Mouse (Mus musculus): ENCODE results near the gene Txlng. TPM values are rescaled to one million over a fixed set of nuclear protein-coding genes. Genes with fewer than 3 reads are reported as not detected.

Gene Txlng
- polyA plus RNA-seq, 1 experiment, result 1.8 TPM

GRCm38 (mm10) chrX:162761716-162762395 is 67.4 kb downstream of the Txlng start:
- H3K79me2 ChIP-seq (ENCODE audit: control insufficient read depth, insufficient read depth), result peaks cover 60% of the 10 kb centered on the region
- H3K27me3 ChIP-seq (ENCODE audit: control insufficient read depth, insufficient read depth, insufficient read length), result no peaks in the 10 kb centered on the region
- peak overlapping the region; percentile 51 for H3K4me3 ChIP-seq
- H3K36me3 ChIP-seq (ENCODE audit: control insufficient read depth, insufficient read depth), result no peaks in the 10 kb centered on the region
- H3ac ChIP-seq (ENCODE audit: control insufficient read depth, insufficient read length), result peak overlapping the region; percentile 86
- peak overlapping the region; percentile 65 for H3K4me2 ChIP-seq (ENCODE audit: low read depth)
- no peak for TF ChIP-seq SRF (IDR thresholded peaks at IDR 0.05; ENCODE audit: control insufficient read depth, insufficient read length, low read depth)

GRCm38 (mm10) chrX:162760958-162761515 is 68.2 kb downstream of the Txlng start:
- Histone ChIP-seq H3ac (ENCODE audit: control insufficient read depth, insufficient read length) (peak overlapping the region; percentile 86), H3K4me2 (ENCODE audit: low read depth) (peak overlapping the region; percentile 65), H3K79me2 (ENCODE audit: control insufficient read depth, insufficient read depth) (peaks cover 52% of the 10 kb centered on the region), H3K4me3 (peak overlapping the region; percentile 51), H3K27me3 (ENCODE audit: control insufficient read depth, insufficient read depth, insufficient read length) (no peaks in the 10 kb centered on the region), H3K36me3 (ENCODE audit: control insufficient read depth, insufficient read depth) (no peaks in the 10 kb centered on the region)
- TF ChIP-seq TCF12 (IDR thresholded peaks at IDR 0.05; ENCODE audit: insufficient read depth, poor library complexity, severe bottlenecking) (no peak), MYOD1 (IDR thresholded peaks at IDR 0.05; ENCODE audit: control insufficient read depth in 1 of 3, insufficient read length in 2 of 3, low read depth in 2 of 3) (no peak), REST (IDR thresholded peaks at IDR 0.05; ENCODE audit: insufficient read depth, insufficient read length) (no peak), CEBPB (IDR thresholded peaks at IDR 0.05; ENCODE audit: insufficient read depth, poor library complexity, severe bottlenecking) (no peak), USF1 (IDR thresholded peaks at IDR 0.05; ENCODE audit: low read depth) (no peak), MYOG (IDR thresholded peaks at IDR 0.05; ENCODE audit: control insufficient read depth in 1 of 3, insufficient read depth in 1 of 3, insufficient read length in 2 of 3, low read depth in 2 of 3) (no peak), POLR2AphosphoS2 (IDR thresholded peaks at IDR 0.05; ENCODE audit: insufficient read length, low read depth) (no peak), E2F4 (IDR thresholded peaks at IDR 0.05; ENCODE audit: insufficient read depth) (no peak), SRF (IDR thresholded peaks at IDR 0.05; ENCODE audit: control insufficient read depth, insufficient read length, low read depth) (no peak), POLR2A (IDR thresholded peaks at IDR 0.05; ENCODE audit: insufficient read length, low read depth) (no peak), TCF3 (IDR thresholded peaks at IDR 0.05; ENCODE audit: insufficient read length, low read depth) (no peak), MAX (IDR thresholded peaks at IDR 0.05; ENCODE audit: low read depth) (no peak)

- TF ChIP-seq TCF12 (IDR thresholded peaks at IDR 0.05; ENCODE audit: insufficient read depth, poor library complexity, severe bottlenecking) (no peak), USF1 (IDR thresholded peaks at IDR 0.05; ENCODE audit: low read depth) (no peak), MYOG (IDR thresholded peaks at IDR 0.05; ENCODE audit: control insufficient read depth in 1 of 3, insufficient read depth in 1 of 3, insufficient read length in 2 of 3, low read depth in 2 of 3) (no peak), REST (IDR thresholded peaks at IDR 0.05; ENCODE audit: insufficient read depth, insufficient read length) (no peak), MAX (IDR thresholded peaks at IDR 0.05; ENCODE audit: low read depth) (no peak), TCF3 (IDR thresholded peaks at IDR 0.05; ENCODE audit: insufficient read length, low read depth) (no peak), E2F4 (IDR thresholded peaks at IDR 0.05; ENCODE audit: insufficient read depth) (no peak), POLR2A (IDR thresholded peaks at IDR 0.05; ENCODE audit: insufficient read length, low read depth) (peak; percentile 60), MYOD1 (IDR thresholded peaks at IDR 0.05; ENCODE audit: control insufficient read depth in 1 of 3, insufficient read length in 2 of 3, low read depth in 2 of 3) (peak in 1 of 3 experiments; percentile 30), CEBPB (IDR thresholded peaks at IDR 0.05; ENCODE audit: insufficient read depth, poor library complexity, severe bottlenecking) (no peak), SRF (IDR thresholded peaks at IDR 0.05; ENCODE audit: control insufficient read depth, insufficient read length, low read depth) (peak; percentile 27), POLR2AphosphoS2 (IDR thresholded peaks at IDR 0.05; ENCODE audit: insufficient read length, low read depth) (peak; percentile 41)
- Histone ChIP-seq H3K4me3 (peak within 1 kb of the TSS; percentile 51), H3K27me3 (ENCODE audit: control insufficient read depth, insufficient read depth, insufficient read length) (no peaks in the 10 kb centered on the region), H3K79me2 (ENCODE audit: control insufficient read depth, insufficient read depth) (peaks cover 45% of the 10 kb centered on the region), H3ac (ENCODE audit: control insufficient read depth, insufficient read length) (peak within 1 kb of the TSS; percentile 86), H3K36me3 (ENCODE audit: control insufficient read depth, insufficient read depth) (no peaks in the 10 kb centered on the region), H3K4me2 (ENCODE audit: low read depth) (peak within 1 kb of the TSS; percentile 71)
Observed at GRCm38 (mm10) chrX:162760115-162760942, 68.9 kb downstream of the Txlng start, which contains the start of gene Rbbp7. Rbbp7 (plus strand) TSS chrX:162760402.

- Histone ChIP-seq H3K4me2 (ENCODE audit: low read depth) (peak overlapping the region; percentile 71), H3ac (ENCODE audit: control insufficient read depth, insufficient read length) (peak overlapping the region; percentile 86), H3K36me3 (ENCODE audit: control insufficient read depth, insufficient read depth) (no peaks in the 10 kb centered on the region), H3K27me3 (ENCODE audit: control insufficient read depth, insufficient read depth, insufficient read length) (no peaks in the 10 kb centered on the region), H3K4me3 (peak overlapping the region; percentile 51), H3K79me2 (ENCODE audit: control insufficient read depth, insufficient read depth) (peaks cover 36% of the 10 kb centered on the region)
- no peak for TF ChIP-seq SRF (IDR thresholded peaks at IDR 0.05; ENCODE audit: control insufficient read depth, insufficient read length, low read depth)
- no peak for TF ChIP-seq MYOD1 (IDR thresholded peaks at IDR 0.05; ENCODE audit: control insufficient read depth in 1 of 3, insufficient read length in 2 of 3, low read depth in 2 of 3)
- TF ChIP-seq E2F4 (IDR thresholded peaks at IDR 0.05; ENCODE audit: insufficient read depth), result no peak
- no peak for TF ChIP-seq MAX (IDR thresholded peaks at IDR 0.05; ENCODE audit: low read depth)
- no peak for TF ChIP-seq MYOG (IDR thresholded peaks at IDR 0.05; ENCODE audit: control insufficient read depth in 1 of 3, insufficient read depth in 1 of 3, insufficient read length in 2 of 3, low read depth in 2 of 3)
- TF ChIP-seq CEBPB (IDR thresholded peaks at IDR 0.05; ENCODE audit: insufficient read depth, poor library complexity, severe bottlenecking), result no peak
- TF ChIP-seq TCF3 (IDR thresholded peaks at IDR 0.05; ENCODE audit: insufficient read length, low read depth), result no peak
- TF ChIP-seq POLR2A (IDR thresholded peaks at IDR 0.05; ENCODE audit: insufficient read length, low read depth), result no peak
- no peak for TF ChIP-seq REST (IDR thresholded peaks at IDR 0.05; ENCODE audit: insufficient read depth, insufficient read length)
- no peak for TF ChIP-seq TCF12 (IDR thresholded peaks at IDR 0.05; ENCODE audit: insufficient read depth, poor library complexity, severe bottlenecking)
- no peak for TF ChIP-seq POLR2AphosphoS2 (IDR thresholded peaks at IDR 0.05; ENCODE audit: insufficient read length, low read depth)
- TF ChIP-seq USF1 (IDR thresholded peaks at IDR 0.05; ENCODE audit: low read depth), result no peak
Observed at GRCm38 (mm10) chrX:162759251-162760114, 69.8 kb downstream of the Txlng start.
